Mouse (Mus musculus) megakaryocyte progenitor cell, adult 5-6 weeks (primary cell): ENCODE measurements around the gene Fndc3b. TPM values are rescaled to one million over a fixed set of nuclear protein-coding genes. Genes with fewer than 3 reads are reported as not detected.

Experiments used
- ATAC-seq: replicated peaks from 2 replicates; pipeline ENCODE4 v1.8.0; 2016; ENCODE audit warnings: mild to moderate bottlenecking, moderate TSS enrichment, inconsistent platforms; ENCODE audit not compliant: poor library complexity
- total RNA-seq, 2 experiments: library from RNA; stranded (forward) in 1 of 2; stranded (reverse) in 1 of 2; fragments of 157-497, 149-512 nt in 1 of 2; fragments of 200-1000 nt in 1 of 2; gene quantifications; 2 replicates each; pipeline versions ENCODE4 v1.2.3 to v1.2.4; 2015 to 2017

The Fndc3b gene
- total RNA-seq, 2 experiments from 2014 or later: 14.2 to 40.6 TPM

DNA sequence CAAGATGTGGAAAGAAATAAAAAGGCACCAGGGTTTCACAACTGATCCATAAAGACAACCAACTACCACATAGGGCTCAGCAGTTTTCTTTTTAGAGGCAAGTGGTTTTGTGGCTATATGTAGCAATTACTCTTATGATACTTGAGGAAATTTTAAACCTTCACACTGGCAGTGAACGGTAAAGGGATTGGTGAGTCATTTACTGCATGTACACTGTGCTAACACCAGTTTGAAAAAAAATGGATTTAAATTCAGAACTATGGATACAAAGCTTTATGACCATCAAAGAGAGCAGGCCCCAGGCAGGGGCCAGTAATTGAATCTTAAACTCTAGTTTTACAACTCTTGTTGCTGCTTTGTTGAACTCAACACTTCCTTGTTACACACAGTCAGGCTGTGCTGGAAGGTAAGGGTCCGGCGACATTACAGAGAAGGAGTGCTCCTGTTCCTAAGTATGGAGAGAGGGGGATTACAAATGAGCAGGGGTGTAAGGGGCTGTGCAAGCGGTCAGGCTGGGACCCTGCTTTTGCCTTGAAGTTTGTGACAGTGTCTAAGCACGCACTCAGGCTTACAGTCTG, 148.0 kb downstream of the Fndc3b start:
- ATAC-seq: peak; percentile 73

DNA sequence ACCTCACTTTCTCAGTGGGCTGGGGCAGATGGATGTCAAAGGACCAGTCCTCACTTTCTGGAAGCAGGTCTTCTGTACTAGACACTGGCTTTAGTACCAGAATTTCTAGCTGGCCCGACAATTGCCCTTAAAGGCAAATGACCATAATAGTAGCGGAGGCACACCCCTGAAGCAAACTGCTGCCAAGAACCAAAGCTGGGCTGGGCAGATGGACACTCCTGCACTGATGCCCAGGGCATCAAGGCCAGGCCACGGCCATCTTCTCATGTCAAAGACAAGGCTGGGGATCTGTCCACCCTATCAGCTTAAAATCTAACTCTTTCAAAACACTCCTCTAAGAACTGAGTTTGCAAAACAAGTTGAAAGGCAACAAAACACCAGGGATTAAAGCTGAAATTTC, 148.6 kb downstream of the Fndc3b start:
- no peak for ATAC-seq

DNA sequence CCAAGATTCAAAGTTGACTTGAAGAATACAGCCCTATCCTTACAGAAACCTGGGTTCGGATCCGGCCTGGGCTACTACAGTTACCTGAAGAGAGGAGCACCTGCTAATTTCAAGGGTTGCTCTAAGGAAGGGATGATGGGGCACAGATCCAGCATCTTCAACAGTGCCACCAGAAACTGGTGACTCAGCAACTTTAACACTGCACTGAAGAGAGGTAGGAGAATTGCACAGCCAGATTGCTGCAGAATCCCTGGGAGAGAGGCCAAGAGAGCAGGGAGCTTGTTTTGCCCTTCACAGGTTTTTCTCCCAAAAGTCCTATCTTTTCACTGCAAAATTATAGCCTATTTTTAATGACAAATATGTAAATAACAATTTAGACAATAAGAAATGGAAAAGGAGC, 149.2 kb downstream of the Fndc3b start:
- ATAC-seq: no peak

DNA sequence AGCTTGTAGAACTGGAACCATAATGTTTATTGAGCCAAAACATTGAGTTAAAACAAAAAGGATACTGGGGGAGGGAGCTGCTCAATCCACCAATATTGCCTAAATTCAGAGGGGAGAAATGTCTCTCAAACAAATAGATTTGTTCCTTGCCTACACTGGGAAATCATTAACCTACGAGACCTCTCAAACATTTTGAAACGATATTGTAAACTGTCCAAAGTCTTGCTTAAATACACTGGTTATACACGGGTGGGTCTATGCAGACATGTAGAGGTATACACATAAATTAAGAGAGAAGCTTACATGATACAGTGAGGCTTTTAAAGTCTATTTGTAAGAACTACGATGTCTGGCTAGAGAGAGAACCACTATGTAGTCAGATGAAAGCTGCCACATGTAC, 151.8 kb downstream of the Fndc3b start:
- ATAC-seq: no peak

DNA sequence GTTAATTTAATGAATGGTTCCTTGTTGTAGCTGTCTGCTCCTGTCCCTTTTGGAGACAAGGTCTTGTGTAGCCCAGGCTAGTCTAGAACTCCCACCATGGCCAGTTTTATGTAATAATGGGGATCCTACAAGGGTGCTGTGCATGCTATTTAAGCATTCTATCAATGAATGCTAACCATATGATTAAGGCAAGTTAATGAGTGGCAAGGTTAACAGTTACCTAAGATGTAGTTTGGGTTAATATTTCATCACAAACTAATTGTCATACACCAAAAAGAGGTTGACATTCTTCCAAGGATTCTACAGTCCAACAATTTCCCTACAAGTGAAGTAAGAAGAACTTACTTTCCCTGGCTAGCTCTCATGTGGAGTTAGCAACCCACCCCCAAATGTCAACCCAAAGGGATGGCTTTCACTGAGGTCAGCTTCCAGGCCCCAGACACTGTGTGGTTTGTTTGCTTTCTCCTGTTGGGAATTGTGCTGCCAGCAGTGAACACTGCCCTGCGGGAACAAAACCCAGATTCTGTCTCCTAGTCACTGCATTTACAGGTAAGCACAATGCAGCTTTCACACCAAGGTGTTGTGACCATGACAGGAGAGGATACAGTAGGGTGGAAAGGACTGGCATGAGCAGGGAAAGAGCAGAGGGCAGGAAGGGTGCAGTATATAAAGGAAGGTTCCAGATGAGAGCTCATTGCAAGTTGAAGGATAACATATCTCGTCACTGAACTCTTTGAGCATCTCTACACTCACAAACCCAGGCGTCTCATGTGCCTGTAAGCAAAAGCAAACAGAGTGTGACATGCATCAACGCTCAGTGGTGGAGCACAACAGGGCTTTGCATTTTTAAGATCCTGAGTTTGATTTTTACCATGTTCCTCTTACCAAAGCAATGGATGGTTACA, 153.8 kb downstream of the Fndc3b start:
- ATAC-seq: no peak

DNA sequence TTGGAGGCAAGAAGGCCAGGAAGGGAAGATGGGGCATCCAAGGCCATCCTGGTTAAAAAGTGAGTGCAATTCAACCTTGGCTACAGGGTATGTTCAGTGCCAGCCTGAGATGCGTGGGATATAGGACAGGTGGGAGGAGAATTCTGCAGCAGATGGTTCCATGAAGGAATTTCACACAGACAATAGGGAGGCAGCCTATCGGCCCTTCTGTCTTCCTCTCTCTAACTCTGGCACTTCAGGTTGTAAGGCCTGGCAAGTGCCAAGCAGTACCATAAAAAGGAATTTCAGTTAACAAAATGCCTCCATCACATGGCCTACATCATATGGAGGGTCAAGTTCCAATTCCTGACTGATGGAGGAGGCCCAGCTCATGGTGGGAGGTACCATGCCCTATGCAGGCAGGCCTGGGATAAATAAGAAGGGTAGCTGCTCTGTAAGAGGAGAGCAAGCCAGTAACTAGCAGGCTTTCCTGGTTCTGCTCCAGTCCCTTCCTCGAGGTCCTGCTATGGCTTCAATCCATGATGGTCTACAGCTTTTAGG, 155.6 kb downstream of the Fndc3b start:
- no peak for ATAC-seq

DNA sequence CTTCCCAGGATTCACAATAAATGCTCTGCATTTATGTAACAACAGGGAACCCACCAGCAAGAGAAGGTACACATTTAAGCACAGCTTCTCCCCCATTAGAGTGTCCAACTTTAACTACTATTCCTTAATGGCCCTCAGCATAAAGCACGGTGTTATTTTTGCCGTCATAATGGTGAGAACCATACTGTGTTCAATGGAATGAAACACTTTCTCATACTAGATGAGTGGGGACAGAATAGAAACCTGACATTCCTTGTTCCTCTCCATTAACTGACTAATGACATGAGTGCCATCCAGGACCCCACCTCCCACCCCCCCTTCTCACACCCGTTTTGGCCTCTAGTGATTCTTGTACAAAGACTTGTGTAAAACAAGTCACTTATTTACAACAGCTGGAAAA, 156.8 kb downstream of the Fndc3b start:
- no peak for ATAC-seq

DNA sequence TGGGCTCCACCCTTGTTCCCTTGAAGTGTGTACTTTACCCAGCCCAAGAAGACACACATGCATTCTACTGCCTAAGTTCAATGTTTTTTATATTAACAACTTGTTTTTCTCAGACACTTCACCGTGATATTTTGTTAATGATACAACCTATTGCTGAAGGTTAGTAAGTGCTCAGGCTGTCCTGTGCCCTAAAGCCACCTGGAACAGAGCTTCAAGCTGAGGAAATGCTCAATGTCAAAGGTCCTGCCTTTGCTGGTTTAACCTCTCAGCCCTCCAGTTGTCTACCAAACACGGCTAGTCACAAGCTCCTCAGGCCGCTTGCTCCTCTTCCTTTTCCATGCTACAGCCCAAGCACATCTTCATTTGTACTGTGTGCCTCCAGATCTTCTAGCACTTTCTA, 157.3 kb downstream of the Fndc3b start:
- ATAC-seq: no peak

DNA sequence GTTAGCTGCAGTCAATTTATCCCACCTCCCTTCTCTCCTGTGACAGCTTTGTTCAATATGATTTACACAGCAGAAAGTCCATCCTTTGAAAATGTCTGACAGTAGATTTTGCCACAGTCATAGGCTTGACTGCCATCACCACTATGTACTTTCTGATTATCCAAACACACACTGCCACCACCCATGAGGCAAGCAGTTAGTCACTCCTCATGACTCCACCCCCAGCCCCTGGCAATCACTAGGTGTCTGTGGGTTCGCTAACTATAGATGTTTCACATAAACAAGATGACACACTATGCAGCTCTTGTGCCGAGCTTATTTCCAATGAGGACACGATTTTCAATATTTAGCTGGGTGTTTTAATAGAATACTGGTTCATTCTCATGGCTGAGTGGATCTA, 160.1 kb downstream of the Fndc3b start:
- ATAC-seq: no peak

DNA sequence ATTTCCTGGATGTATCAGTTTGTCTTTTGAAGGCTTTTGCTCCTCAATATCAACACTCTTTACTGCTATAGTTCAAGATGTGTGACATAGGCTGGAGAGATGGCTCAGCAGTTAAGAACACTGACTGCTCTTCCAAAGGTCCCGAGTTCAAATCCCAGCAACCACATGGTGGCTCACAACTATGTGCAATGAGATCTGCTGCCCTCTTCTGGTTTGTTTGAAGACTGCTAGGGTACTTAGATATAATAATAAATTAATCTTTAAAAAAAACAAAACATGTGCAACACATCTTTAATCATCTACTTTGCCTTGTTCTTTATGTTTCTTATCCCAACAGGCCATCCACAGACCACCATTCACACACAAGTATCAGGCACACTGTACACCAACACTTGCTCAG, 160.7 kb downstream of the Fndc3b start:
- no peak for ATAC-seq

DNA sequence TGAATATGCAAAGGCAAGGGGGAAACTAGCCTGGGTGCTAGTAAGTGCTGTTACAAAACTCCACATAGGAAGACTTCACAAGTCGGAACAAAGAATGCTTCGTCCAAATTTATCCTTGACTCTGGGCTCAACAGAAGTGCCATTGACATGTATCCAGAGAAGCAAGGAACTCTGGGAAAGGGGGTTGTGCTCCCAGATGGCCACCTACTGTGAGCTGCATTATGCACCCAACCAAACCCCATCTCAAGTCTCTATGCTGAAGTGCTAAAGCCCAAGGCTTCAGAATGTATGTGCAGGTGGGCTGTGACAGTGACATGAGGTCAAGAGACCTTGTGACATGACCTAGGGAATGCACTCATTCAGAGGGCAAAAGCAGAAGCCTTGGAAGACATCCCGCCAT, 165.5 kb downstream of the Fndc3b start:
- ATAC-seq: no peak

DNA sequence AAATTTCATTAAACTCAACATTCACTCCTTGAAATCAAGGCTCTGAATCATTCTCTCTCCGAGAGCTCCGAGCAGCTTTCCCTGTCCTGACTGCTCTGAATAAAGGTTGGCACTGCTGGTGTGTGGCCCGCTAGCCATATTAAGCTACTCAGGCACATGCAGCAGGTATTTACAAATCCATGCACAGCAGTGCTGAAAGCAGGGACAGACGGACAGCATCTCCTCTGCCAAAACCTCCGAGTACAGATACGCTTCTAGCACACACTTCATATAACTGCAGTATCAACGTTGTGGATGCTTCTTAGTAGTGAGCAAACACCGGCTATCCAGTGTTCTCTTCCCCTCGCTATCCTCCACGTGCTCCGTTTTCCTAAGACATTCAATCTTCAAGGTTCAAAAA, 167.0 kb downstream of the Fndc3b start:
- ATAC-seq: no peak

DNA sequence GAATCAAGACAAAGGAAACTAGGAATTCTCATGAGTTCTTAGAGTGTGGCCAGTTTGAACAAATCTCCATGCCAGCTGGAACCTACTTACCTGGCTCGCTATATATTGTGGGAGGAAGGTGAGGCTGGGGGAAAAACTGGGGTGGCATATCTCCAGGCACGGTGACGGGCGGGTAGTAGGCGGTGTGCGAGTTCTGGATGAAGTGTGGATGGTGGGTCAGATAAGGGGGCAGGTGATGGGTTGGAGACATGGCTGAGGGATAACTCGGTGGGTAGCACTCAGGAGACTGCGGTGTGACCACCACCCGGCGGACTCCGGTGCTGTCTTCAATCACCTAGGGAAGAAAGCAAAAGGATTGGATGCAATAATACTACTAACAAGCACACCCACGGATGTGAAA, 169.3 kb downstream of the Fndc3b start:
- no peak for ATAC-seq

DNA sequence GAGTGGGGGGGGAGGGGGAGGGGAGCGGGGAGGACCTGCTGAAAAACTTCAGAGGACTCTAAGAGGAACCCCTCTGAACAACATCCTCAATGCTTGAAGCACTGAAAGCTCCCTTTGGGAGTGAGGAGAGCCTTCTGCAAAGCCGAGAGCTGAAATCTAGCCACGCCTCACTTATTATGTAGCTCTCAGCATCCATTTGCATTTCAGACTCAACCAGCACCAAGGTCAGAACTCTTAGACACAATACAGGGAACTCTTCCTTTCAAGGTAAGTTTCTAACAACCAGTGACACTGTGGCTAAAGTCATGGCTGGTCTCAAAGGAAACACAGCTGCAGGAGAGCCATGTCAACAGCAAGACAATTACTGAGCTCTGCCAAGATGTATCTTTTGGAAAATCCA, 169.9 kb downstream of the Fndc3b start:
- no peak for ATAC-seq

DNA sequence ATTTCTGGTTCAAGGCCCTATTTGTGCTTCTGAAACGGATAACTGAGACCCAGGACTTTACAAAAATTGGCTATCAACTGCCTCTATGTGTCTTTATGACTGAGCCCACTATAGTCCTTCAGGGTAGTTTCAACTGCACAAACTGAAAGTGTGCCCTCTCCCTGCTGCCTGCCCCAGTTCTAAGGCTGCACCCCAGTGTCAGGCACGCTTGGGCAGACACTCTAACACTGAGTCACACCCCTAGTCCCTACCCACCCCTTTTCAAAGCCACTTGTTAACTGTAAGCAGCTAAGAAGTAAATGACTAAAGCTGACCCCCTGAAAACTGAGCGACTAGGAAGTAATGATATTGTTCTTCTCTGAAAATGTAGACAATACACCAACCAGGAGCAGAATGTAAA, 176.9 kb downstream of the Fndc3b start:
- no peak for ATAC-seq

DNA sequence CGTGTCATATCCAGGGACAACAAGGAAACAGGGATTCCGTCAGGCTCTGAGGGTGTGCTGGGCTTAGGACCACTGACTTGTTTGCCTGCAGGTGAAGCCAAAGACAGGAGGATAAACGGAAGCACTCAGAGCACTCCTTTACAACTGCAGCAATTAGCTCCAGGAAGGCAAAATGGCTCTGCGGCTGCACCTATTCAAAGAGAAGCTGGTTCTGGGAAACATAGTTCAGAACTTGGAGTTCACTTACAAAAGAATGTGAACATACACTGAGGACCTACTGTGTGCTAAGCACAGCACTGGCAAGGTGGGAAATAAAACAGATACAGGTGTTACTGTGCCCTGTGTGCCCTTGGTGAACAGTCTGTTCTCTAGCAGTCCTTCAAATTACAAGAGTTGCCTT, 177.4 kb downstream of the Fndc3b start:
- ATAC-seq: no peak

DNA sequence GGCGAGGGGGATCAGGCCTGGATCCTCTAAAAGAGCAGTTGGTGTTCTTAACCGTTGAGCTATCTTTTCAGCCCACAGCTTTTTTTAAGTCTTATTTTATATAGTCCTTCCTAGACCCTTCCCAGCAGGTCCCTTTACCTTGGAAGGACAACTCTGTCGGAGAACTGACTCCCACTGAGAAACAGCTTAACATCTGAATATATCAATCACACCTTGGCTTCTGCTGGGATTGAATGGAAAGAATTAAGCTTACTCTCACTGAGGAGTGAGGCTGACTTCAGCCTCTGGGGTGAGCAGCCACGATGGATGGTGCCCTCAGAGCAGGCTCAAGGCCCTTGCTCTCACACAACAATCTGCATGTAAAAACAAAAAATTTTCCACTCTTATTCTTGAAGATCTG, 179.1 kb downstream of the Fndc3b start:
- ATAC-seq: no peak

DNA sequence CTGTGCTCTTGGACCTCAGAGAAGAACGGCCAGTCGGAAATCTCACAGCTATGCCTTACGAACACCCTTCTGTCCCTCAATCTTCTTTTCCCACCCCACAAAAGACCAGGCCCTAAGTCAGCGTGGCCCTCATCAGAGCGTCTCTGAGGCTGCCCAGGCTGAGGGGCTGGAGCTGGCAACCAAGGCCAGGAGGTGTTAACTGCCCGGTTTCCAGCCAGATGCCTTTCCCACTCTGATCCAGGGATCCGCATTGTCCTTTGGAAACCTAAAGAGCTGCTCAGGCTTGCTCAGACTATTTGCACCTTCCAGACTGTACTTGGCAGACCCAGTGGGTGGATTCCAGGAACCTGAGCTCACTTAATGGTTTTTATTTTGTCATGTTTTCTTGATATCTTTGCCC, 180.7 kb downstream of the Fndc3b start:
- ATAC-seq: no peak

DNA sequence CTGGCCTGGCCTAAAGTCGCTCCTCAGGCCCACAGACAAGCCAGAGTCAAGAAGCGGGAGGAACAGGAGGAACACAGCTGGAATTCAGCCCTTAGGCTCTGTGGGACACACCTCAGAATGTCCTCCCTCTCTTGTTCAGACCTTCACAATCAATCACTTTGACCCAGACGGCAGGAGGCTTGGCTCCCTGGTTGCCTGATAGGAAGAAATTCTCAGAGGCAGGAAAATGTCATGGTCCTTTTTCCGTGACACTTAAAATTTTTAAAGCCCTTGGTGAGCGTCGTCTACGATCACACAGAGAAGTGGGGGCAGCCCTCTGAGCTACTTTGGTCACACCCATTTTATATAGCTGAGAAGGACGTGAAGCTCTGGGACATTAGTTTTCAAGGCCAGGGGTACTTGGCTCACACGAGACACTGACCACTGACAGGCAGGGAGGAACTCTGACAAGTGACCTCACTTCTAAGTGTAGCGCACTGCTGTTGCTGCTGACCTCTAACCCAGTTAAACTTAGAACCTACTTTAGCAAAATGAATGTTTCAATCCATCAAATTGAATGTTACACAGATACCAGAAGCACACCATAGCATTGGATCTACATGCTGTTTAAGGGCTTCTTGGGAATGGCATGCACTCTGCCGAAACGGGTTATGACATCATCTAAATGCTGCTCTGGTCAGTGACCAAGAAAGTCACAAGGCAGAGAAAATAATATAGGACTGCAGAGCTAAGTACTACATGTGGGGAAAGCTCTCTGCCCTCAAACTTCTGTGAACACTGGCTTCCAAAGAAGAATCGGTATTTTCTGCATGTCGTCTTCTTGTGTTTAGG, 181.7 kb downstream of the Fndc3b start:
- no peak for ATAC-seq

DNA sequence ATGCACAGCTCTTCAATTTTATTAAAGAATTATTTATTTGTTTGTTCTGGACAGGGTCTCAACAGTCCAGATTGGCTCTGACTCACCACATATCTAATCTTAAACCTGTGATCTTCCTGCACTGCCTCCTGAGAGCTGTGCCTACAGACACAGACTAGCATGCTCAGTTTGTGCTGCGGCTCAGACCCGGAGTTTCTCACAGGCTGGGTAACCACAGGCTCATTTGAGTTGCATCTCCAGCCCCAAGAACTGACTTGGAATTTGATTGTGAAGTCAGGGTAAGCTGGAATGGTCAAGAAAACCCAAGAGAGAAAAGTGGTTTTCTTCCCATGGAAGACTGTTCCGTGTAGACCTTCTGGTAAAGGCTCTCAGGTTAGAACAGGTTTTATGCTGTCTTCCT, 184.1 kb downstream of the Fndc3b start:
- no peak for ATAC-seq

DNA sequence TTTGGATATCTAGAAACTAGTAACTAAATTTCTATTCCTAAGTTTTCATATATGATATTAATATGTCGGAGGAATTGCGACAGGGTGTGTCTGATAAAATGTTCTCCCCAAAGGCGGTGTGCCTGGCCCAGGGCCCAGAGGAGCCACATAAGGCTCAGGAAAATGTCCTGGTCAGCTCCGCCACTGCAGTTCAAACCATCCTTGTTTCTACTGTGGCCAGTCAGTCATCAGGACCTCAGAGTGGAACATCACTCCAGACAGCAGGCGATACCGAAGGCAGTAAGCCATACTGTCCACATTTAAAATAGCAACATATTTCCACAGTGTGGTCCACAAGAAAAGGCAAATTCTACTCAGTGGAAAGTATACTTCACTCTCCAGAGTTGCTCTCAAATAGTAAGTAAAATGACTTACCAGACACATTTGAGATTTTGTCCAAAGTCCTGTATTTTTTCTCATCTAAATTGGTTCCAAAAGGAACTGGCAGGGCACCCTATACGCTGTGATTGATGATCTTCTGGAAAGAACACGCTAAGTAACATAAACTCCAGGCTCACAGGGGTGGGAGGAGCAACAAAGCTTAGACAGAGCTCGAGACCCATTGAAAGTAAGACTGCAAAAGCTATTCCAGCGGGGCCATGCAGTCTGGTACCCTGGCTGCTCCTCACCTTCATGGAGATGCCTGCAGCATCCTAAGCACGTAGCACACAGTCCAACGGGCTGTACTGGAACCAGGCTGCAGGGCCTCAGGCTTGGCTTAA, 187.8 kb downstream of the Fndc3b start:
- ATAC-seq: no peak
